Mouse (Mus musculus) testis, adult 2 months (tissue): ENCODE measurements around the gene Plekhh3. TPM values are rescaled to one million over a fixed set of nuclear protein-coding genes. Genes with fewer than 3 reads are reported as not detected.

Experiments
- H3K27ac ChIP-seq: fragments of 200-500 bp; 2 replicates; pipeline ENCODE4 v1.5.1; 2012; ENCODE audit warnings: low read depth, low read length; ENCODE audit not compliant: control insufficient read depth, insufficient read depth
- H3K27me3 ChIP-seq: fragments of 200-500 bp; 2 replicates; pipeline ENCODE4 v1.6.1; 2012; ENCODE audit warnings: mild to moderate bottlenecking, low read length, moderate library complexity; ENCODE audit not compliant: control insufficient read depth, insufficient read depth
- H3K36me3 ChIP-seq: fragments of 200-500 bp; 2 replicates; pipeline ENCODE4 v1.6.1; 2012; ENCODE audit warnings: mild to moderate bottlenecking, low read length; ENCODE audit not compliant: control insufficient read depth, insufficient read depth
- H3K4me1 ChIP-seq: fragments of 200-500 bp; 2 replicates; pipeline ENCODE4 v1.6.1; 2012; ENCODE audit warnings: low read length; ENCODE audit not compliant: control insufficient read depth, insufficient read depth
- H3K4me3 ChIP-seq: fragments of 200-500 bp; 2 replicates; pipeline ENCODE4 v1.5.1; 2012; ENCODE audit warnings: low read depth, mild to moderate bottlenecking, low read length, moderate library complexity, mixed read lengths; ENCODE audit not compliant: control insufficient read depth
- CTCF ChIP-seq: fragments of 200-500 bp; IDR thresholded peaks from 2 replicates; pipeline ENCODE4 v1.5.1; 2012; ENCODE audit warnings: low read depth, mild to moderate bottlenecking, inconsistent platforms, low read length, moderate library complexity; ENCODE audit not compliant: control insufficient read depth, insufficient read depth, insufficient replicate concordance
- POLR2A ChIP-seq: fragments of 200-500 bp; IDR thresholded peaks from 2 replicates; pipeline ENCODE4 v1.6.1; 2012; ENCODE audit warnings: low read depth, mild to moderate bottlenecking, inconsistent platforms, low read length, moderate library complexity; ENCODE audit not compliant: control insufficient read depth
- polyA plus RNA-seq: library from polyadenylated mRNA; depleted of rRNA; stranded (reverse); fragments of >200 nt; gene quantifications from 2 replicates; pipeline ENCODE4 v1.2.3, GENCODE M21; 2012

Plekhh3 gene
- polyA plus RNA-seq, 1 experiment, result 2.6 TPM

DNA sequence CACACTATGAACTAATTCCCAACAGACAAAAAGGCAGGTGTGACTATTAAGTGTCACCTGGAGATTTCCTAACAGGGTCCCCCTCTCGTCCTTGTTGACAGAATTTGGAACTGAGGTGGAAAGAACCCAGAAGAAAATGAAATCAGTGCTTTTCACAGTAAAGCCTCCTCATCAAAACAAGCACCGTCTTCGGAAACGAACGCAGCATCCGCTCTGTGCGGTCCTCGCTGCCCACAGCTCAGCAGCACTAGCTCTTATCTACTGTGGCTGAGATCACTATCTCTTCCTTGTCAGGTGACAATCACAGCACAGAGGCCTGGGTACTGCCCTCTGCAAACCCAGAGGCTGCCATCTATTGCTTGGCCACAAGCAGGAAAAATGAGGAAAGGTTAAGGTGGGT, 25.0 kb upstream of the Plekhh3 start:
- TF ChIP-seq CTCF (no peak), POLR2A (no peak)
- no peak overlapping the region for H3K4me3 ChIP-seq
- no peaks in the 10 kb centered on the region for H3K27me3 ChIP-seq
- H3K4me1 ChIP-seq, result no peaks in the 10 kb centered on the region
- no peak overlapping the region for H3K27ac ChIP-seq
- 0 out of 2 replicates have a peak, but pooled peaks cover 2% of the 10 kb centered on the region for H3K36me3 ChIP-seq

- H3K36me3 ChIP-seq, result 0 out of 2 replicates have a peak, but pooled peaks cover 1% of the 10 kb centered on the region
- TF ChIP-seq CTCF, result no peak
- no peak for TF ChIP-seq POLR2A
- H3K4me1 ChIP-seq, result no peaks in the 10 kb centered on the region
- no peaks in the 10 kb centered on the region for H3K27me3 ChIP-seq
- H3K27ac ChIP-seq, result no peak overlapping the region
- no peak overlapping the region for H3K4me3 ChIP-seq
Observed at GRCm38 (mm10) chr11:101195571-101195970, 24.4 kb upstream of the Plekhh3 start.

- no peak for TF ChIP-seq POLR2A
- no peak for TF ChIP-seq CTCF
- Histone ChIP-seq H3K4me3 (no peak overlapping the region), H3K27ac (no peak overlapping the region), H3K36me3 (no peaks in the 10 kb centered on the region), H3K27me3 (no peaks in the 10 kb centered on the region), H3K4me1 (no peaks in the 10 kb centered on the region)
Observed at GRCm38 (mm10) chr11:101195101-101195500, 23.9 kb upstream of the Plekhh3 start.

DNA sequence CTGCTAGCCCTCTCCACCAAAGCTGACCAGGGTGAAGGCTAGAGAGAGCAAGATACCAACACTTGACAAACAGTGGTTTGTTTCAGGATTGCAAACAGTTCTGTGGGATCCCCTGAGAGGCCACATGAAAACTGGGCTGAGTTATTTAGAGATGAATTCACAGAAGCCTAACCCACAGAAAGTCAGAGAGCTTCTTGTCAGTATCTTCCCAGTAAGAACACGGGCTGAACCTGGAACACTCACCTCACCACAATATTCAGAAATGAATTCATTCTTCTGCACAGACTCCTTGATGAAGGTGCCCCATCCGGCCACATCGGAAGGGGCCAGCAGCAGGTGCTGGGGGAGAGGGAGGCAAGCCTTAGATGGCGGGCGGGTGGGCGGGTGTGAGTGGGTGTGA, 23.5 kb upstream of the Plekhh3 start:
- Histone ChIP-seq H3K36me3 (no peaks in the 10 kb centered on the region), H3K4me3 (no peak overlapping the region), H3K27me3 (no peaks in the 10 kb centered on the region), H3K4me1 (no peaks in the 10 kb centered on the region), H3K27ac (no peak overlapping the region)
- TF ChIP-seq CTCF, result no peak
- TF ChIP-seq POLR2A, result no peak

DNA sequence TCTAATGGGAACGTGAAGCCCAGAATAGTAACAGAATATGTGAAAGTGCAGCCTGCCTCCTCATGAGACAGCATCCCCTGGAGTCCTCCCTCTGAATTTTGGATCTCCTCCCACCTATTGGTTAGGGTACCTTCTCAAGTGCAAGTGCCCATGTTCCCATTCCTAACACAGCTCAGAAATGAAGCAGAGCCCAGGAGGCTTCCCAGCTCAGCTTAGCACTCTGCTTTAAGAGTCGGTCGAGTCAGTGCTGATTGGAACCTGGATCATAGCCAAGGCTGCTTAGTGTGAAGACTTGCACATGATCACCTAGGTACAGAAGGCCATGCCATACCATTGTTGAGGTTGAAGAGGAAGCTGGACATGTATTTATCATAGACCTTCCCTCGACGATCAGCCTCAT, 23.0 kb upstream of the Plekhh3 start:
- no peaks in the 10 kb centered on the region for H3K4me1 ChIP-seq
- no peaks in the 10 kb centered on the region for H3K27me3 ChIP-seq
- H3K36me3 ChIP-seq, result no peaks in the 10 kb centered on the region
- H3K27ac ChIP-seq, result no peak overlapping the region
- no peak overlapping the region for H3K4me3 ChIP-seq
- TF ChIP-seq CTCF (no peak), POLR2A (no peak)

DNA sequence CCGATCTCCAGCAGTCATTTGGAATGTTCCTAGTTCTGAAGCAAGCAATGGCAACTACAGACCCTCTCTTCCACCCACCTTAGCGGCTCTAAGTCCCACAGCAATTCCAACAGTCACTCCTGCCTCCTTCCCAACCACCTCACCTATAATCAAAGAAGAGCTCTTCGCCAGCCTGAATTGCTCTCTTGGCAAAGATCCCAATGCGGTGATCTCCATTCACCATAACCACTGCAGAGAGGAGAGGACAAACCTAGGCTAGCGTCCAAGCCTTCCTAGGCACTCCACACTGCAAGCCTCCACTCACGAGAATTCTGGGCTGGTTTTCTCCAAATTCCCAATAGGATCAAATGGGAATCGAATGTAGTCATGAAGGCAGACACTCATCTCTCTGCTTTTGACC, 21.9 kb upstream of the Plekhh3 start:
- no peaks in the 10 kb centered on the region for H3K36me3 ChIP-seq
- TF ChIP-seq CTCF (no peak), POLR2A (no peak)
- no peaks in the 10 kb centered on the region for H3K27me3 ChIP-seq
- no peak overlapping the region for H3K4me3 ChIP-seq
- H3K27ac ChIP-seq, result no peak overlapping the region
- H3K4me1 ChIP-seq, result no peaks in the 10 kb centered on the region

- Histone ChIP-seq H3K4me1 (no peaks in the 10 kb centered on the region), H3K27me3 (no peaks in the 10 kb centered on the region), H3K27ac (no peak overlapping the region), H3K4me3 (no peak overlapping the region), H3K36me3 (no peaks in the 10 kb centered on the region)
- TF ChIP-seq POLR2A, result no peak
- no peak for TF ChIP-seq CTCF
Observed at GRCm38 (mm10) chr11:101192646-101193045, 21.5 kb upstream of the Plekhh3 start.

DNA sequence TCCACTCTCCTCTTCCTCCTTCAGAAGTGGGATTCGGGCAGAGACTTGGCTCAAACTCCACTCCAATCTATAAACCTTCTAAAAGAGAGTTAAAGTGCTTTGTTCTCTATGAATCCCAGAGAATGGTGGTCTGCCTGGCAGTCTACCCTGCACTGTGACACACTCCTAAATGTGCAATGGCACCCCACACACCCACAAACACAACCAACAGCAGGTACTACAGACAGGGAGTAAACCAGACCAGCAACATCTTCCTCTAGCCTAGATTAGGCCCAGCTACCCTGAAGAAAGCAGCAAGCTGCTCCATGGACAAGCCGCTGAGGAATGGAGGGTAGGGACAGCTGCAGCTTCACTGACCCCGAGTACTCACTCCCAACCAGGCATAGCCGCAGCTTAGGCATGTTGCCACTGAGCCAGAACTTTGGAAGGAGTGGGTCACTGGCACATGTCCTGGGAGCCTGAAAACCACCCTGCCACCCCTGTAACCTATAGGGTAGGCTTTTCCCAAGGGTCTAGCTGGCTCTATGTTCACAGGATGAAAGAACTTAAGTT, 20.8 kb upstream of the Plekhh3 start:
- Histone ChIP-seq H3K4me3 (no peak overlapping the region), H3K27me3 (no peaks in the 10 kb centered on the region), H3K27ac (no peak overlapping the region), H3K36me3 (no peaks in the 10 kb centered on the region), H3K4me1 (no peaks in the 10 kb centered on the region)
- TF ChIP-seq CTCF, result no peak
- no peak for TF ChIP-seq POLR2A
